Mouse (Mus musculus): ENCODE data around the gene Hist1h2ae. TPM values are rescaled to one million over a fixed set of nuclear protein-coding genes. Genes with fewer than 3 reads are reported as not detected.
A peak's percentile ranks its signal among the peaks of the same experiment; 100 is the strongest.
"Not testable (repeated sequence)": the region's sequence is repeated elsewhere in the genome, so short reads cannot be mapped to it uniquely, and the experiment has no call there.

The Hist1h2ae gene
- total and polyA plus RNA-seq, 2 experiments = 0.57 to 2.8 TPM

GRCm38 (mm10) chr13:23538249-23538648 lies 32.8 kb downstream of the Hist1h2ae start:
- Histone ChIP-seq H3K4me1 (ENCODE audit: control insufficient read depth, insufficient read depth, low read length) (peaks cover 5% of the 10 kb centered on the region), H3K9ac (ENCODE audit: low read depth, low read length) (no peak overlapping the region), H3K27ac (replicated peaks; ENCODE audit: insufficient read depth, low read depth, low read length) (no peak overlapping the region), H3K36me3 (ENCODE audit: control insufficient read depth, insufficient read depth, low read length) (no peaks in the 10 kb centered on the region), H3K4me3 (ENCODE audit: insufficient read depth, low read depth, low read length) (no peak overlapping the region), H3K79me2 (ENCODE audit: control insufficient read depth, insufficient read depth, low read length) (no peaks in the 10 kb centered on the region), H3K27me3 (ENCODE audit: control insufficient read depth, insufficient read depth, low read length) (no peaks in the 10 kb centered on the region)
- TF ChIP-seq POLR2A (IDR thresholded peaks at IDR 0.05; ENCODE audit: extremely low read depth, insufficient read depth, low read length) = no peak
- no peak for TF ChIP-seq CTCF (IDR thresholded peaks at IDR 0.05; ENCODE audit: low read depth, low read length)
- no peak for DNase-seq (ENCODE audit: extremely low read depth, low read depth, low spot score)
- WGBS = 76% methylated on average over 5 of the region's 5 CpGs

GRCm38 (mm10) chr13:23537006-23537710 lies 33.9 kb downstream of the Hist1h2ae start:
- TF ChIP-seq POLR2A (IDR thresholded peaks at IDR 0.05; ENCODE audit: extremely low read depth, insufficient read depth, low read length) (no peak), CTCF (IDR thresholded peaks at IDR 0.05; ENCODE audit: low read depth, low read length) (no peak)
- H3K4me1 ChIP-seq (ENCODE audit: control insufficient read depth, insufficient read depth, low read length) = peaks cover 11% of the 10 kb centered on the region
- 89% methylated on average over 3 of the region's 3 CpGs for WGBS
- H3K4me3 ChIP-seq (ENCODE audit: insufficient read depth, low read depth, low read length) = no peak overlapping the region
- no peaks in the 10 kb centered on the region for H3K36me3 ChIP-seq (ENCODE audit: control insufficient read depth, insufficient read depth, low read length)
- H3K27ac ChIP-seq (replicated peaks; ENCODE audit: insufficient read depth, low read depth, low read length) = no peak overlapping the region
- DNase-seq (ENCODE audit: extremely low read depth, low read depth, low spot score) = no peak
- no peaks in the 10 kb centered on the region for H3K27me3 ChIP-seq (ENCODE audit: control insufficient read depth, insufficient read depth, low read length)
- H3K9ac ChIP-seq (ENCODE audit: low read depth, low read length) = no peak overlapping the region
- no peaks in the 10 kb centered on the region for H3K79me2 ChIP-seq (ENCODE audit: control insufficient read depth, insufficient read depth, low read length)

DNA sequence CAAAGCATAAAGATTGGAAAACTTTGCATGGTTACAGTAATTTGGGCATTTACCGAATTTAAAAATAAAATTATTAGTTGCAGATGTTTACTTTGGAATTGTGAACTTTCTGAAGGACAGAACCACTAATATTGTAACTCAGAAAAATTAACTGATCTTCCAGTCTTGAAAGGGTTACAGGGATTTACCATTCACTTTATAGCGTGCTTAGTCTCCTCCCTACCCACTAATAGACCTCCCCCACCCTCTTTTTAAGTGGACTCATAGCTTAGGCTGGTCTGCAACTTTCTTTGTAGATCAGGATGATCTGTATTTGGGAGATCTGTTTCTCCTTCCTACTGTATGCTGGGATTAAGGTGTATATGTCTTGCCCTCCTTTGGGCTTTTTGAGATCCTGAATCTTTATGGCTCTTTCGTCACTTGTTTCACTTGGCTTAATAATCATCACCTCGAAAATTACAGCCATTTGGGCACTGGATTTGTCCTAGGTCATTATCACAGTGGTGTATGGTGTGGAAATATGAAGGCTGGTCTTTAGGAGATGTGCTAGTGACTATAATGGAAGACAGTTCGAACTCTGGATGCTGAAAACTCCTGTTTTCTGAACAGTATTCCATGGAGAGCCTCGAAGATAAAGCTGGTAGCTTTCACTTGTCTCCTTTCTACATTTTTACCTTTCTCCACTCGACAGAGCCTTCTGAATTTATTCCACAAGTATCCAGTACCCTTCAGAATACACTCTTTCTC lies 34.8 kb downstream of the Hist1h2ae start:
- Histone ChIP-seq H3K36me3 (ENCODE audit: control insufficient read depth, insufficient read depth, low read length) (no peaks in the 10 kb centered on the region), H3K4me1 (ENCODE audit: control insufficient read depth, insufficient read depth, low read length) (peaks cover 11% of the 10 kb centered on the region), H3K27me3 (ENCODE audit: control insufficient read depth, insufficient read depth, low read length) (no peaks in the 10 kb centered on the region), H3K27ac (replicated peaks; ENCODE audit: insufficient read depth, low read depth, low read length) (no peak overlapping the region), H3K4me3 (ENCODE audit: insufficient read depth, low read depth, low read length) (no peak overlapping the region), H3K9ac (ENCODE audit: low read depth, low read length) (no peak overlapping the region), H3K79me2 (ENCODE audit: control insufficient read depth, insufficient read depth, low read length) (no peaks in the 10 kb centered on the region)
- DNase-seq (ENCODE audit: extremely low read depth, low read depth, low spot score) = no peak
- 32% methylated on average over 7 of the region's 7 CpGs for WGBS
- TF ChIP-seq CTCF (IDR thresholded peaks at IDR 0.05; ENCODE audit: low read depth, low read length) (no peak), POLR2A (IDR thresholded peaks at IDR 0.05; ENCODE audit: extremely low read depth, insufficient read depth, low read length) (no peak)

- H3K9ac ChIP-seq (ENCODE audit: low read depth, low read length); H3K27me3 ChIP-seq (ENCODE audit: control insufficient read depth, insufficient read depth, low read length); H3K79me2 ChIP-seq (ENCODE audit: control insufficient read depth, insufficient read depth, low read length); H3K36me3 ChIP-seq (ENCODE audit: control insufficient read depth, insufficient read depth, low read length); H3K27ac ChIP-seq (replicated peaks; ENCODE audit: insufficient read depth, low read depth, low read length): not testable (repeated sequence)
- 2% methylated on average over 49 of the region's 62 CpGs for WGBS
- peak; percentile 89 for DNase-seq (ENCODE audit: extremely low read depth, low read depth, low spot score)
- peaks cover 11% of the 10 kb centered on the region for H3K4me1 ChIP-seq (ENCODE audit: control insufficient read depth, insufficient read depth, low read length)
- peak within 1 kb of the TSS; percentile 48 for H3K4me3 ChIP-seq (ENCODE audit: insufficient read depth, low read depth, low read length)
These were observed 35.6 kb downstream of the Hist1h2ae start, which contains the start of gene Hist1h3g for GRCm38 (mm10) chr13:23535137-23536075. Hist1h3g (plus strand) TSS chr13:23535422.

DNA sequence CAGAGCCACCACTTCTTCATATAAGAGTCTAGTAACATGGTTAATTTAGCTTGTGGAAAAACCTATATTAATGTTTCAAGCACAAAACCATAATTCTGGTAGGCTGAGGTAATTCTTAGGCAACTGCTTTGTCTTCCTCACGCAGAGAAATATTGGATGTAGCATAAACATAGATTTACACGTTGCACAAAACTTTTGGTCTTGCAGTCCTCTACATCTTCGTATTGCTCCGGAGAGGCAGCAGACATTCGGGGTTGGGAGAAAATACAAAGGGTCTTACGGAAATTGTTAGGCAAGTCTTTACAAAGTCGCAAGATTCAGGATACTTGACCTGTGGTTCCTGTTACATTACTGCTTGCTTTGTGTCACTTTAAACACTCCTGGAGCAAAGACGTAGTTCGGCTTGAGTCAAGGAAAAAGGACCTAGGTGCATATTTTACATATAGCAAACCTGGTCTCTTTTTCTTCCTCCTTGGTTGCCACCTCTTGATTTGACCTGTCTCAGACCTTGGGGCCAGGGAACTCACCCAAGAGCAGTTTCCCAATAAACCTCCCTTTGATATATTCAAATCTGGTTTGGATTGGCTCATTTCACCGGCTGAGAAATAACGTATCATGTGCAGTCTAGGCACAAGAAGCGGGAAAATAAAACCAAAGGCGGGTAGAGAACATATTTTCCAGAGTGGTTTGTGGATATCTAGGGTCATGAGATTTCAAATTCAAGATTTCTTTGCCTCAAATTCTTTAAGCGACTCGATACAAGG lies 36.5 kb downstream of the Hist1h2ae start:
- Histone ChIP-seq H3K4me3 (ENCODE audit: insufficient read depth, low read depth, low read length) (no peak overlapping the region), H3K79me2 (ENCODE audit: control insufficient read depth, insufficient read depth, low read length) (no peaks in the 10 kb centered on the region), H3K27me3 (ENCODE audit: control insufficient read depth, insufficient read depth, low read length) (no peaks in the 10 kb centered on the region), H3K9ac (ENCODE audit: low read depth, low read length) (no peak overlapping the region), H3K4me1 (ENCODE audit: control insufficient read depth, insufficient read depth, low read length) (peaks cover 11% of the 10 kb centered on the region), H3K36me3 (ENCODE audit: control insufficient read depth, insufficient read depth, low read length) (no peaks in the 10 kb centered on the region), H3K27ac (replicated peaks; ENCODE audit: insufficient read depth, low read depth, low read length) (no peak overlapping the region)
- DNase-seq (ENCODE audit: extremely low read depth, low read depth, low spot score) = peak; percentile 87
- 1% methylated on average over 15 of the region's 15 CpGs for WGBS
- TF ChIP-seq CTCF (IDR thresholded peaks at IDR 0.05; ENCODE audit: low read depth, low read length) (no peak), POLR2A (IDR thresholded peaks at IDR 0.05; ENCODE audit: extremely low read depth, insufficient read depth, low read length) (no peak)

DNA sequence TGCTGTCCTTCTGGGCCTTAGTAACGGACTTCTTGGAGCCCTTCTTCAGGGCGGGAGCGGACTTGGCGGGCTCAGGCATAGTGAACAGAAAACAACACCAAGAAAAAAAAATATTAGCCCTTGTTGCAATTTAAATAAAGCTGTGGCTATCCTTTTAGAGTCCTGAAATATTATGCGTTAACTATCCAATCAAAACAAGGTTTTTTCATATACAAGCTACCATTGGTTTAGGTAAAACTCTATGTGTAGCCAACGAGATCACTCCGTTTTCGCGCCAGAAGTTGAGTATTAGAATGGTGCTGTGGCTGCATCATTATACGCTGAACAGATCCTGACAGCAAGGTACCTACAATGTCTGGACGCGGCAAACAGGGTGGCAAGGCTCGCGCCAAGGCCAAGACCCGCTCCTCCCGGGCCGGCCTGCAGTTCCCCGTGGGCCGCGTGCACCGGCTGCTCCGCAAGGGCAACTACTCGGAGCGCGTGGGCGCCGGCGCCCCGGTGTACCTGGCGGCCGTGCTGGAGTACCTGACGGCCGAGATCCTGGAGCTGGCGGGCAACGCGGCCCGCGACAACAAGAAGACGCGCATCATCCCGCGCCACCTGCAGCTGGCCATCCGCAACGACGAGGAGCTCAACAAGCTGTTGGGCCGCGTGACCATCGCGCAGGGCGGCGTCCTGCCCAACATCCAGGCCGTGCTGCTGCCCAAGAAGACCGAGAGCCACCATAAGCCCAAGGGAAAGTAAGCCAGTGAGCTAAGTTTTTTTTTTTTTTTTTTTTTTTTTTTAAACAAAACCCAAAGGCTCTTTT lies 37.3 kb downstream of the Hist1h2ae start, which contains the start of gene Hist1h2af:
TSS of gene Hist1h2af (plus strand) at position 347 of the 808 bp plus-strand sequence.
- peak within 1 kb of the TSS; percentile 61 for H3K27ac ChIP-seq (replicated peaks; ENCODE audit: insufficient read depth, low read depth, low read length)
- H3K9ac ChIP-seq (ENCODE audit: low read depth, low read length) = peak within 1 kb of the TSS; percentile 31; the same call in 1 of the 2 replicates
- not testable (repeated sequence) for H3K36me3 ChIP-seq (ENCODE audit: control insufficient read depth, insufficient read depth, low read length); H3K27me3 ChIP-seq (ENCODE audit: control insufficient read depth, insufficient read depth, low read length); H3K79me2 ChIP-seq (ENCODE audit: control insufficient read depth, insufficient read depth, low read length)
- WGBS = under 1% methylated on average over 31 of the region's 53 CpGs
- peak; percentile 83 for DNase-seq (ENCODE audit: extremely low read depth, low read depth, low spot score)
- peak within 1 kb of the TSS; percentile 52 for H3K4me3 ChIP-seq (ENCODE audit: insufficient read depth, low read depth, low read length)
- peaks cover 11% of the 10 kb centered on the region for H3K4me1 ChIP-seq (ENCODE audit: control insufficient read depth, insufficient read depth, low read length)

All from liver, adult 2 months (tissue).